Mouse (Mus musculus): ENCODE results near the gene Cdc16. TPM values are rescaled to one million over a fixed set of nuclear protein-coding genes. Genes with fewer than 3 reads are reported as not detected.
"Not testable (repeated sequence)": the region's sequence is repeated elsewhere in the genome, so short reads cannot be mapped to it uniquely, and the experiment has no call there.

Gene Cdc16
- polyA plus RNA-seq (2017; shearing (Covaris generic)), result 10 to 100 TPM; 26.6 to 27.9 TPM

DNA sequence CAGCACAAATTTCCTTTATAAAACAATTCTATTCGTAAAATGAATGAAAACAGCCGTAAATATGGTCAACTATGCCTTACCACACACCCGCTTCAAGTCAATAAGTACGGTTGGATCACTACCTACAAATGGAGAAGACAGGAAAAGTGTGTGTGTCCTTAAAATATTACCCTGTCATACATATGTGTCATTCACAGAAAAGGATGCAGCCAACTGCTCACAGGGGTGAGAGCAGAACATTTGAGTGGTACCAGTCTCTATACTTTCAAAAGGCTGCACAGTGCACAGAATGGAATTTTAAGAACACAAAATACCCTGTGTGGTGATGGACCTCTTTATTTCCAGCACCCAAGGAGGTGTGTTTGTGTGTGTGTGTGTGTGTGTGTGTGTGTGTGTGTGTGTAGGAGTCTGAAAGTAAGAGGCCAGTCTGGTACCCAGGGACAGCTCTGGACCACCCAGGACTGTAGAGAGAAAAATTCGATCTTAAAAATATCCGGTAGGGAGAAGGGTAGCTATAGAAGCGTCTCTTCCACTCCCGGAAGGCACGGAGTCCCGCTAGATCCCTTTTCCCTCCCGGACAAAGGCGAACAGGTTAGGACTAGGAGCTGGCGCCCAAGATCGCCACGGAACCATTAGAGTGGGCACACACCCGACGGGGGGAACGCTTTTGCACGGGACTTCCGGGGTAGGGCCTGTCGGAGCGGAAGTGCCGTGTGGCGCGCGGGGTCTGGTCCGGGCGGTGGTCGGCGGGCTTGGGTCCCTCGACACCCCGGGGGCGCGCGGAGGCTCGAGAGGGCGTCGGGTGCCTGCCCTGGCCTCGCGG, at the start of gene Cdc16:
Gene Cdc16, plus strand, starts transcription at position 695 of the 823 bp plus-strand sequence.
- peak; percentile 87 for ATAC-seq

DNA sequence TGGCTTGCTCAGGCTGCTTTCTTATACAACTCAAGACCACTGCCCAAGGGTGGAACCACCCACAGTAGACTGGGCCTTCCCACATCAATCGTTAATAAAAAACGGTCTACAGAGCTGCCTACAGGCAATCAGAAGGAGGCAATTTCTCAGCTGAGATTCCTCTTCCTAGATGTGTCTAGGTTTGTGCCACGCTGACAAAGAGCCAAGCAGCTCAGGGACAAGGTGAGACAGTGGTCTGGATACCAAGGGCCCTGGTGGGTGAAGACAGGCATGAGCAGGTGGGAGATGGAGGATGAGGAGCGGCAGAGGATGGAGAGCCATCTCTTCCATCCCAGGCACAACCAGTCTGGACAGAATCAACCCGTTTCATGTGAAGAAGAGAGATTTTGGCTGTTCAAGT, 49.0 kb upstream of the Cdc16 start:
- no peak for ATAC-seq

DNA sequence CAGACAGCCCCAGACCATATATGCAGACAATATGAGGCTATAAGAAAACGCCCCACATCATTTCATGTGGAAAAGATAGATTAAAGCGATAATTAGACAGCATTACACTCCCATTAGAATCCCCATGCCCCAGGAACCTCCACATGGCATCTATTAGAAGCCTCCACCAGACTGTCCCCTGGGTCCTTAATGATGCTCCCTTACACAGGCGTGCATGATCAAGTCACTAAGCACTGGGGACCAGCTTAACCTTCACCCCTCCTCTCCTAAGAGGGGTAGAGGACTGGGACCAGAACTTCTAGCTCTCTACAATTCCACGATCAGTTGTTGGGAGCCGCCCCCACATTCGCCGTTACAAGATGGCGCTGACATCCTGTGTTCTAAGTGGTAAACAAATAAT, 38.5 kb upstream of the Cdc16 start:
- ATAC-seq, result no peak

DNA sequence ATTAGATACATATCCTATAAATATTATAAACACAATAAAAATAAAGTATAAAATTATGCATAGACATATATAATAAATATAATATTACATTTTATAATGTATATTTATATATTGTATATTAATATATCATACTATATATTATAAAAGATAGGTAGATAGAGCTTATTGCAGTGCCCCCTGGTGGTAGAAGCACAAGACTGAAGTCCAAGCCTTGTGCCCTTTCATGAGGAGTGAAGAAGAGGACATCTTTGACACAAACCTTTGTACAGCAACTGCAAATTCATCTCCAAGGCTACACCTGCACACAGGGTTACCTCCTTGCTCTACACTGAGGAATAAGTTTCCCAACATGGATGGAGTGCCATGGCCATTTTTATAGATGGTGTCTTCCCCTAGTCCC, 31.8 kb upstream of the Cdc16 start:
- peak; percentile 77 for ATAC-seq

DNA sequence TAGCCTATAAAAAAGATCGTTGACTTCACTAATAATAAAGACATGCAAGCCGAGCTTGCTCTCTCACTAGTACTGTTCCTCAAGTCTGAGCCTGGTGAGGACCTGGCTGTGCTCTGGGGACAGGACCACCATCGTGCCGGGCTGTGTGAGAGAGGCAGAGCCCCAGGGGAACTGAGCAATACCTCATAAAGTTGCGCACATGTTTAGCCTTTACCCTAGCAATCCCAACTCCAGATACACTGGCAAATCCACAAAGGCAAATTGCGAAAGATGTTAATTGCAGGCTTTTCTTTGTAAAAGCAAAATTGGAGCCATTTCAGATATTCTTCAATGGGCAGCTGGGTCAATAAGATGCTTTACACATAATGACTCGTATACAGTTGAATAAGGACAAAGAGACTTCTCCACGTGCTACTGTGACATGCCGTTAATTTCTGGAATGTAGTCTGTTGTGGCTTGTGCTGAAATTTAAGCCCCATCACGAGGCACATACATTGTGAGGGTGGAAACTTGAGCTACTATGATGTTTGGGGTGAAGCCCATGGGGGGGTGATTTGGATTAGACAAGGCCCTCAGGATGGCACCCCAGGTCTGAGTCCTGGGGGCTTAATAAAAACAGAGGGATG, 29.9 kb upstream of the Cdc16 start:
- no peak for ATAC-seq

DNA sequence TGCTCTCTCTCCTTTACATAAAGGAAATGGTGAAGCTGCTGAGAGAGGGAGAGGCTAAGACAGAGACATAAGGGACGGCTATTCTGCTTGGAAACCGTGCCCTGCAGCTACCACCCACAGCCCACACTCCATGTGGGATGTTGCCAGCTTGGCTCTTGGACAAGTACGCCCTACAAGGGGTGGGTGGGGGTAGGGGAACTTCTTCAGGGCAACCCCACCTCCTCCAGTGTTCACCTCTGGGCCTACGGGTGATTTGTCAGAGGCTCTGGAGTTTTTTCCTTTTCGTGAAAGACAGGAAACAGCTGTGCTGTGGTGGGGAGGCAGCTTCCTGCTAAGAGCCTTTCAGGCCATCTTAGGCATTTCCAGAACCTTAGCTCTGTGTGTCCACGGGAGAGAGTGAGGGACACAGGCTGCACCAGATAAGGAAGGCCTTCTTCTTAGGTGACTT, 17.1 kb upstream of the Cdc16 start:
- peak; percentile 64 for ATAC-seq

DNA sequence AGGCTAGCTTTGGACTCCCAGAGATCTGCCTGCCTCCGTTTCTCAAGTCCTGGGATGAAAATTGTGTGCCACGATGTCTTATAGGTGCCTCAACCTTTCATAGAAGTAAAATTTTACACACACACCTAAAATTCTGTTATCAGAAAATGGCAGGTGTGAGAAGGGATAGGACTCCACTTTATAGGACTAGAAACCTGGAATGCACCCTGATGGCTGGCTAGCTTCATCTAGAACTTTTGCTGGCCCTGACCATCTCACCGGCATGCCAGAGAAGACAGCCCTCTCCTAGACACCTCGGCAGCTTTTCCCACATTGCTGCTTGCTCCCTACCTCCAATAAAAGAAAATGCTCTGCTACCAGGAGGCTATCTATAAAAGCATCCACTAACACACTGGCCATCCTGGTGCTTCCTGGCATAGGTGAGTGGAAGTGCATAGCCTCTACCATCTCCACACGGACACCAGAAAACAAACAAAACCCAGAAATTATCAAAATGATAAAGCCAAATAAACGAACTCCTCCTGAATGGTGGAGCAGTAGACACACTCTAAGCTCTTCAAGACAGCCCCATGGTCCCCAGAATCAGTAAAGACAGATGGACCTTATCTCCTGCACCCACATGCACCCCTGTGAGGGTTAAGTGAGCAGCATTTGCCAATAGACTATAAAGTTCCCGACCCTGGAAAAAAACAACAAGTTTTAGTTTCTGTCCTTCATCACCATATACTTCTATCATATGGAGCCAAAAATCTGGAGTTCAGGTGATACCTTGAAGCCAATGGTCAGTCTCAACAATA, 16.5 kb upstream of the Cdc16 start:
- no peak for ATAC-seq

DNA sequence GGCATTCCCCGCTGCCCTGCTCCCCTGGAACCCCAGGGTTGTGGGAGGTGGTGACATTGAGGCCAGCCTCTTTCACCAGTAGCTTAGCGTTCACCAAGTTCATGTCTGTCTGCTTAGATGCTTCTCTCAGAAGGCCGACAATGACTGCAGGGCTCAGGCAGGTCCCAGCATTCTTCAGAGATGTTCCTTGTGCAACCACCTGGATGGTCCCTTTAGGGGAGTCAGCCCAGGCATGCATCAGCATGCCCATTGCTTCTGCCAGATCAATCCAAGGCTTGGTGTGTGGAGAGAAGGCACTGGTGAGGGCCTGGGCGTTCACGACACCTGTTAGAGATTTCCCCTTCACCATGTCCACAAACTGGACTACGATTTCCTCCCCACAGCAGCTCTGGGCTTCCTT, 11.3 kb upstream of the Cdc16 start:
- not testable (repeated sequence) for ATAC-seq

DNA sequence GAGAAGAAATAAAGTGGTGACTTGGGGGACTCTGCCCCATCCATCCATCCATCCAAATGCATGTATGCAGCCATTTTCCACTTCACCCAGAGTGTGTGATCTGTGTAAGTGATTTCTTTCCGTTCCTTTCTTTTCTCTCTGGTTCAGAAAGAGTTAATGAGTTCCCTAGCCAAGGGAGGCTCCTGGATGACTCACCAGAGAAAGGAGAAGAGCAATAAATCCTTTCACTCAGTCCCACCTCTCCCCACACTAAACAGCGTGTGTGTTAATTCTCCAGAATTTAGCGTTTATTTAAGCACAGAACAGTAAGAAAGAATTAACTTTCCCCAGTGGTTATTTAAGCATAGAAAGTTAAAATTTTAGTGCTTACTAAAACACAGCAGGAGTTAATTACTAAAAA, 9.8 kb upstream of the Cdc16 start:
- no peak for ATAC-seq

DNA sequence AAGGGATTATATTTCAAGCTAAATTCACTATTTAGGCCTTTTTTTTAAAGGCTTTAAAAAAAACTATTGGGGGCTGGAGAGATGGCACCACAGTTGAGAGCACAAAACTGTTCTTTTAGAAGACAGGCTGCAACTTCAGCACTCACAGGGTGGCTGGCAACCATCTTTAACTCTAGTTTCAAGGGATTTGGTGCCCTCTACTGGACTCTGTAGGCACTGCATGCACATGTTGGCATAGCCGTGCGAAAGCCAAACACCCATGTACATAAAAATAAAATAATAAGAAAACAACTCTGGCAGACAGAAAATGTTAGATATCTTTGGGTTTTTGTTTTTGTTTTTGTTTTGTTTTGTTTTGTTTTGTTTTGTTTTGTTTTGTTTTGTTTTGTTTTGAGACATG, 3.8 kb upstream of the Cdc16 start:
- ATAC-seq, result peak; percentile 46

DNA sequence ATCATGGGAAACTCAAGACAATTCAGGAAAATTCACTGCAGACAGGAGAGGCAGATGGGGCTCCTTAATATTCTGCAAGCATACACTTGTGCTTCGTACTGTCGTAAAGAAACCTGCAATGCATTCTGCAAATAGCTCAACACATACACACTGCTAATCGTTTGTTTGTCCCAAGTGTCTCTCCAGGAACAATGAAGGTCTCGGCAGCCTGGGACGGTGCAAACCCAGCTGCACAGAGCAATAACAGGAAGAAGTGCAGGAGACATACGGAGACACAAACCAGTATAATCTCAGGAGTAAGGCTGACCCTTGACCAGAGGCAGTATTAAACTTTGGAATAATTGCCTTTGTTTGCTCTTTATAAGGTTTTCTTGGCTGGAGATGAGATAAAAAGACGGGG, 996 bp upstream of the Cdc16 start:
- ATAC-seq, result no peak

DNA sequence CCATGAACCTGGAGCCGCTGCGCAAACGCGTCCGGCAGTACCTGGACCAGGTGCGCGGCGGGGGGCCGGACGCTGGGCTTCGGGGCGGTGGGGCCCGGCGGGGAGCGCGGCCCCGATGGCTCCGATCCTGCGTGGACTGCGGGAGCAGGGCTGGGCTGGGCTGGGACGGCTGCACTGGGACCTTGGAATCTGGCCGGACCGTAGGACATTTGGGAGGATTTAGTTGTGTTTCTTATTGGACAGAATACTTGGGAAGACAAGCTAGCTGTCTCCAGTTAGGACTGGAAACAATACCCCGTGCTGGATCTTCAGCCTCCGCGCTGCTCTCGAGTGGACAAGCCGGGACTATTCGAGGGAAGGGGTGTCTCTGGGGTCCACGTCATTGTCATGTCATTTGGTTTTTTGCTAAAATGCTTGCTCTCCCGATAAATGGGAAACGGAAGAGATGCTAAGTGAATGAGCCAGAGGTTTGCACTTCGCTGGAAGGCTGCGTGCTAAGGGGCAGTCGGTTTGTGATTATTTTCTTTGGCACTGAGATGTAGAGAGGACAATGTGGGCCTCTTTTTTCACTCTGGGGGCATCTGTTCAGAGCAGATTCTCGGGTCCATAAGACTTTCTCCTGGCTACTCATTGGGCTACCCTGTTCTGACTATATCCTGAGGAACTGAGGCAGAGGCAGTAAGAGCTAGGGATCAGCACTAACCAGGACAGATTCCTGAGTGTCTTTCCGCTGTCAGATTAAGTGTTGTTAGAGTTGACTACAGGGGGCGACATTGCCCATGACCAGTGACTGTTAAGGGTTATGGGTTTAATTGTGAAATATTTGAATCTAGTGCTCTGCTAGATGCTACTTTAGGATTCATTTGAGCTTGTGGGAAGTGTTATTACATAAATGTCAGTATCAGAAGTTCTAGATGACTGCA, 590 bp downstream of the Cdc16 start:
- ATAC-seq, result peak; percentile 61

DNA sequence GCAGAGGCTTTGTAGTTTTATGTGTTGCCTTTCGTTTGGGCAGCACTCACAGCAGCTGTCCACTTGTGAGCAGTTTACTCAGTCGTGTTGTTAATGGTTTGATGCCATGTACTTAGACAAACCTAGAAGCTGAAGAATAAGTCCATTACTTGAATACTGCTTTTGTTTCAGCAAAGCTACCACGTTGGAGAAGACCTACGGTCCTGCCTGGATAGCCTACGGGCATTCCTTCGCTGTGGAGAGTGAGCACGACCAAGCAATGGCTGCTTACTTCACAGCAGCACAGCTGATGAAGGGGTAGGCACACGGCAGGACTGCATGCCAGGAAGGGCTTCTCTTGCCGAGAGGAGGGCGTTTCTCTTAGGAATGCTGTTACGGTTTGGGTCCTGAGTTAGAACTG, 11.7 kb downstream of the Cdc16 start:
- ATAC-seq, result no peak

DNA sequence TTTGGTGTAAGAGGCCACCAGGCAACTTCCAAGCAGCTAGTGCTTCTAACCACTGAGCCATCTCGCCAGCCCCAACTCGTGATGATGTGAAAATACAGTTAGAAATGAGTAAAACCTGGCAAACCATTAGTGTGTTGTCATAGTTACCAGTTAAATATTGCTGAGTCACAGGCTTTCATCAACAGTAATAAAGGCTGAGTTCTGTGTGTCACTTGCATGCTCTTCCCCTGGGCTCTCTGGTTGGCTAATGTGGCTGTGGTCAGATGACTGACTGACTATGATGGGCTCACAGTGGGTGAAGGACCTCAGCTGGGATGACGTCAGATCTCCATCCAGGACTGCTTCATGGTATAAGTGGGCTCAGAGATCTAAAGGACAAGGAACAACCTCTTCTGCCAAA, 23.1 kb downstream of the Cdc16 start:
- no peak for ATAC-seq

DNA sequence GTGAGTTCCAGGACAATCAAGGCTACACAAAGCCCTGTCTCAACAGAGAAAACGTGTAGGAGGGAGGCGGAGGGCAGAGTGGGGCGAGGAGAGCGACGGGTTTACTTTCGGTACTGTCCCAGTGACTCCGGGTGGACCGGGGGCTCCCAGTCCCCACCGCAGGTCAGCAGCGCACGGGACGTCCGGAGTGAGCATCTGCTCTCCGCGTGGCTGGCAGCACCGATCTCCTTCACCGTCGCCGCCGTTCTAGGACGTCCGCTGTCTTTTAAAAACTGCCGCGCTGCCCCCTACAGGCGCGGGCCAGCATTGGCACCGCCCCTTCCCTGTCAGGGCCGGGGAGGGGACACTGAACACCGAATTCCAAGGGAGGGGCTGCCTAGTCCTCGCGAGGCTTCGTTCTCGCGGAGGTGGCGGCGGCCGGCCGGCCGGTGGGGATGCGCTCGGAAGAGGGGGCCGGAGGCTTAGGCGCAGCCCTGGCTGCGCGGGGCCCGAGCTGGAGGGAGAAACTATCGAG, 27.8 kb downstream of the Cdc16 start, which contains the start of gene Upf3a:
Gene Upf3a, plus strand, starts transcription at position 366 of the 514 bp plus-strand sequence.
- ATAC-seq, result peak; percentile 90

DNA sequence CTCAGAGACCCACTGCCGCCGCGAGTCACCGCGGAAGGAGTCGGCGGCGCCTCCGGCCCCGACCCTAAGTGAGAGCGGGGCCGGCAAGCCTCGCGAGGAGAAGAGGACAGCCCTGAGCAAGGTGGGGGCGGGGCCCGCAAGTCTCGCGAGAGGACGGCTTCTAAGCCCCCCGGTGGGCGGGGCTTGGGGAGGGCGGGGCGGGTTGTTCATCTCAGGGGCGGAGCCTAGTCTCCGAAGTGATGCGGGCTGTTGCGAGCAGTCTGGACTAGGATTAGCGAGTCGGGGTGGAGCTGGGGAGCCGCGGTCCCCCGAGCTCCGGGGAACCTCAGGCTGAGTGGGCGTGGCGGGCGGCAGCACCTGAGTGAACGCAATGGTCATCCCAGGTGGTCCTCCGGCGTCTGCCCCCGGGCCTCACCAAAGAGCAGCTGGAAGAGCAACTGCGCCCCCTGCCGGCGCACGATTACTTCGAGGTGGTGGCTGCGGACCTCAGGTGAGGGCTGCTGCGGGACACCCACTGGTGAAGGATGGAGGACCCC, 28.4 kb downstream of the Cdc16 start:
- ATAC-seq, result peak; percentile 78

DNA sequence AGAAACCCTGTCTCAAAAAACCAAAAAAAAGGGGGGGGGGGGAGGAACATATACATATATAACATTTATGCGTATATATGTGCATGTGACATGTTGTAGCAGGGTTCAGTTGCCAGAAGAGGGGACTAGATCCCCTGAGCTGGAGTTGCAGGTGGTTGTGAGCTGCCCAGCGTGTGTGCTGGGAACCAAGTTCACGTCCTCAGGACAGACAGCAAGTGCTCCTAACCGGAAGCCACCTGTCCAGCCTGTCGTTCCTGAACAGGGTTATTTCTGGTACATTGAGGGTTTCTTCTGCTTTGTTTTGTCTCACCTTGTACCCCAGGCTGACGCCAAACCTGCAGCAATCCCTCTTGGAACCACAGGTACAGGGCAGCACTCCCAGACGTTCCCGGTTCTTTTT, 32.1 kb downstream of the Cdc16 start:
- no peak for ATAC-seq

DNA sequence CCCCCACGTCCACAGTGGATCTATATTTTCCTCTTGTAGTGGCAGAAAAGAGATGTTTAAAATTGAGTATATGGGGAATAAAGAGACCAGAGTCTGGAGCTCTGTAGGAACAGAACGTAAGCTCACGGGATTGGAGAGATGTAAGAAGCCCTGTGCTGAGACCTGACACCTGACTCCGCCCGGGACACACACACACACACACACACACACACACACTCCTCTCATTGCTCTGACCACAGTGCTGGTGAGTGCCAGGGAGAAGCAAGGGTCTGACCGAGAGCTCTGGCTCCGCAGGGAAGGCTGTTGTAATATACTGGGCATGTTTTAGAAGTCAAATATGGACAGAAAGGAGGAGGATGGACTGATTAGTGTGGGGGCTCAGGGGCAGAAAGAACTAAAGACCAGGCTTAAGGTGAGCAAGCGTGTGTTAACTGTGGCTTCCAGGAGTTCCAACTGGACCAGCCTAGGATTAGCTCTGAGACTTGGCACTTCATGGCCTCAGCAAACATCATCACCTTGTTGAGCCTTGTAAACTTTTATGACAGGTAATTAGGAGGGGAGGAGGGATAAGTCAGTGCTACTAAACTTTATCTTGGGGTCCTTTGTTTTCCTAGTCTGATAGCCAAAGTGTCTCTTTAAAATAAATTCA, 35.7 kb downstream of the Cdc16 start:
- no peak for ATAC-seq

DNA sequence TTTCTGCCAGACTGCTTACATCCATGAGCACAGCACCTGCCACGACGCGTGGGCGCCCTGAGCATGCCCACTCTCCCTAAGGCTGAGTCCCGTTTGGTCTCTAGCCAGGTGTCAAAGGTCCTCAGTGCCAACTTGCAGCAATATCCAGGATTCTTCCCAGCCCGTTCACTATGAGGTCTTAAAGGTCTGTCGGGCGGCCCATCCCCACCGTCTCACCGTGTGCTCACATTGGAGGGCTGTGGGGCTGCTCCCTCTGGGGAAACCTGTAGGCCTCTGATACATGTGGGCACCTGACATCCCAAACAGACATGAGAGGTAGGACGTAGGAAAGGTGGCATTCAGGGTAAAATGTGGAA, 36.2 kb downstream of the Cdc16 start:
- ATAC-seq, result no peak

DNA sequence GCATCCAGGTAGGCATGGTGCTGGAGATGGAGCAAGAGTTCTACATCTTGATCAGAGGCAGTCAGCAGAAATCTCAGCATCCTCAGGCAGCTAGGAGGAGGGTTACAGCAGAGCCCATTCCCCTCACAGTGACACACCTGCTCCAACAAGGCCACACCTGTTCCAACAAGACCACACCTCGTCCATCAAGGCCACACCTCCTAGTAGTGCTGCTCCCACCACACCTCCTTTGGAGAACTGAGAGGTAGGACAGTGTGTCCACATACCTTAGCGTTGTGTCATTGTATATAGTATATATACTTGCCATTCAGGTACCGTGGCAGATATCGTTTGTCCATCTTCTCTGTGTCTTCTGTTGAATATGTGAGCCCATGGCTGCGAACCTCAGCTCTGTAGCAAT, 40.2 kb downstream of the Cdc16 start:
- no peak for ATAC-seq

DNA sequence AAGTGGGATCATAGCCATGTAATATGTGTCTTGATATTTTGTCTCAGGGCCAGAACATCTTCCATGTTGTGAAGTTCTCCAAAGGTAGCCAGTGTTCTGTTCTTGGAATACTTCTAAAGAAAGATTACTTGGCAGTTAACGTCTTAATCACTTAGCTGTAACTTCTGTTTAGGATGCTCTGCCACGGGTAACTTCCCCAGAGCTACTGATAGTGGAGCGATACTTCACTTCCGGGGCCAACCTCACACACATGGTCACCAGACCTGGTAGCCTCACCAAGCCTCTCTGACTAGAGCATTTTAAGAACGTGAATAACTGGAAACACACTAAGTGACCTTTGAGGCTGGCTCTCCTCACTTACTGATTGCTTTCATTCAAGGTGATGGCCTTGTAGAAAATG, 42.1 kb downstream of the Cdc16 start:
- ATAC-seq, result no peak

Measured in CD4-positive, CD25-positive, alpha-beta regulatory T cell, adult 4 months (primary cell).